Mouse (Mus musculus) lung, postnatal 0 days (tissue): ENCODE measurements at regions not wholly inside any gene's neighbourhood (a gene's known extent, or its start where the extent isn't known, plus 50 kb on each side); places are given as distances from the start of the nearest gene placed in this dataset.
A peak's percentile ranks its signal among the peaks of the same experiment; 100 is the strongest.

ENCODE experiments used
- CTCF ChIP-seq: IDR thresholded peaks from 2 replicates; pipeline ENCODE4 v1.5.1; 2016; ENCODE audit warnings: antibody characterized with exemption, mild to moderate bottlenecking
- EP300 ChIP-seq: IDR thresholded peaks from 2 replicates; pipeline ENCODE4 v1.6.1; 2016; ENCODE audit warnings: antibody characterized with exemption, mild to moderate bottlenecking, control low read depth

- TF ChIP-seq CTCF = peak; percentile 81
- TF ChIP-seq EP300 = no peak
These were observed 332.5 kb downstream of the Prdm2 start for GRCm38 (mm10) chr4:142880323-142880759.
